Mouse (Mus musculus) granulocyte monocyte progenitor cell, adult 5-6 weeks (primary cell): ENCODE measurements around the gene Cacna1a. TPM values are rescaled to one million over a fixed set of nuclear protein-coding genes. Genes with fewer than 3 reads are reported as not detected.

ENCODE experiments used
- ATAC-seq: replicated peaks from 2 replicates; pipeline ENCODE4 v1.8.0; 2016; ENCODE audit warnings: mild to moderate bottlenecking, moderate TSS enrichment, inconsistent platforms; ENCODE audit not compliant: poor library complexity, severe bottlenecking
- total RNA-seq, 2 experiments: library from RNA; stranded (forward) in 1 of 2; stranded (reverse) in 1 of 2; fragments of 200-712, 200-1000 nt in 1 of 2; fragments of >200 nt in 1 of 2; fragmentation: Nextera tagmentation in 1 of 2; gene quantifications; 2 replicates each; pipeline ENCODE4 v1.2.3; 2014 to 2017

Cacna1a gene
- total RNA-seq (2014; fragmentation: Nextera tagmentation) (1.5 and 6.3 TPM in 2 replicates), total RNA-seq (2017) (0.57 and 7.0 TPM in 2 replicates)

- no peak for ATAC-seq
Measured at GRCm38 (mm10) chr8:84388275-84388674, at the start of gene Cacna1a. Gene Cacna1a (plus strand): TSS chr8:84388440.

DNA sequence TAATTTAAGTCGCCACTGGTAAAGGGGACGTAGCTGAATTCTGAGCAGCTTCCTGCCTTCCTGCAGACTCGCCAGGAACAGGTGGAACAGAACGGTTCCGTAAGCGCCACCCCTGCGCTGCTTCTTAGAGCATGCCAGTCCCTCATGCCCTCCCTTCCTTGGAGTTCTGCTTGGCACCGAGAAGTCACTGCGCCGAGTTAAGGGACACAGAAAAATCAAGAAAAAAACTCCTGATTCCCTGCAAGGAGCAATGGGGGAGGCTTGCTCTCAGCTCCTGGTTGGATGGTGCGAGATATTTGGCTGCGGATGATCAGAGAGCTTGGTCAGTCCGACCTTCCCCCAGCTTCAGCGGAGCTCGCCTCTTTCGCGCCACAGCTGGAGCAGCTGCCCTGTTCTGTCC, 49.7 kb upstream of the Cacna1a start:
- ATAC-seq, result no peak

DNA sequence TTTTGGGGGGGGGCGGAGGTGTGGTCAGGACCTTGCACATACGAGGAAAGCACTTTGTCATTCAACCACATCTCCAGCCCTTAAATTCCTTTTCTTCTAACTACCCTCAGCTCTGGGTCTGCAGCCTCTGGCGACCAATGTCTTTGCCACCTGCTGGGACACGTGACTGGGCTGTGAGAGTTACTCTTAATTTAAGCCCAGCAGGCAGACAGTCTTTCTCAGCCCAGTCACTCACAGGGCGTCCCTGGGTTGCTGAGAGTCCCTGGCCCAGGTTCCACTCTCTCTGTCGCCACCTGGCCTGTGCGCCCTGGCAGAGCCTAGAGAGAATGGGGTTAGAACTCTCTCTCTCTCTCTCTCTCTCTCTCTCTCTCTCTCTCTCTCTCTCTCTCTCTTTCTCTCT, 48.9 kb upstream of the Cacna1a start:
- no peak for ATAC-seq

DNA sequence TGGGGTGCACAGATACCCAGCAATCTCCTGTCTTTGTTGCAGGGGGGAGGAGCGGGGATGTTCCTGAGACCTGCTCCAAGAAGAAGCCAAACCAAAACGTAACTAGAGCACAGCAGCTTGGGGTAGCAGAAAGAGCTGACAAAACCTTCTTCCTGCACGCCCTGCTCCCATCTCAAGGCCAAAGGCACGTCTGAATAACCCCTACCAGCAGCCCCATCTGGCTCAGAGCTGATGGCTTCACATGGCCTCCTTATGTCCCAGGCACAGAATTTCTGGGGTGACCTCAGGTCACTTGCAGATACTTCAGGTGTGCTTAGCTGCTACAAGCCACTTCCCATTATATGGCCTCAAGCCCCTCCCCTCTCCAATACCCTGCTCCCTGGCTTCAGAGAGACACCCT, 48.4 kb upstream of the Cacna1a start:
- no peak for ATAC-seq

DNA sequence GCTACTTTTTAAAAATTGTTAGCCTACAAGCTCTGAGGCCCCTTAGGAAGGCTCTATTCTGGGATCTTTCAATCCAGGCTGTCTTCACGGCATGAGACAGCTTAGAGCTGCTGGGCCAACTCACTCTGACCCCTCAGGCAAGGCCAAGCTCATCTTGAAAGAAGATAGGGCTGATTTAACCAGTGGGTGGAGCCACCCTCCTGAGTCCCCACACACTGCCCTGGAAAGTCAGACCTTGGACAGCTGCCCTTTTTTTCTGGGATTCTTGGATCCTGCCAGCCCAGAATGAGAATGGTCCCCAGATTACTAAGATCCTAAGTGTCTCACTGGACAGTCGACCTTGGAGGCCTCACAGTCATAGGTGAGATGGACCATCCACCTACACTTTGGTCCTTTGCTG, 47.6 kb upstream of the Cacna1a start:
- no peak for ATAC-seq

GRCm38 (mm10) chr8:84345493-84345892, 42.7 kb upstream of the Cacna1a start:
- ATAC-seq, result no peak

GRCm38 (mm10) chr8:84346421-84346820, 41.8 kb upstream of the Cacna1a start:
- no peak for ATAC-seq

DNA sequence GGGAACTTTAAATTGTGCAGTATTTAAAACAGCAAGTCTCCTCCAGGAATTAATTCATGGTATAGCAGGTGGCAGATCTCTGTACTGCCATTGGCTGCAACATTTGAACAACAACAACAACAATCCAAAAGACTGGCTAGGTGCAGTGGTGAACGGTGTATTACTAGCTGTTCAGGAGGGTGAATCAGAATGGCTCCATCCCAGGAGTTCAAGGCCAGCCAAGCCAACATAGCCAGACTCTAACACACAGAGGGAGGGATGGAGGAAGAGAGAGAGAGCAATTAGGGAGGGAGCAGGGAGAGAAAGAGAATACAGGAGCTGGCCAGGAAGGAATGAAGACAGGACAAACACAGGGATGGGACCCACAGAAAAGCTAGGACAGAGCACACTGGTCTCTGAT, 38.7 kb upstream of the Cacna1a start:
- no peak for ATAC-seq

GRCm38 (mm10) chr8:84350960-84351359, 37.3 kb upstream of the Cacna1a start:
- ATAC-seq, result no peak

DNA sequence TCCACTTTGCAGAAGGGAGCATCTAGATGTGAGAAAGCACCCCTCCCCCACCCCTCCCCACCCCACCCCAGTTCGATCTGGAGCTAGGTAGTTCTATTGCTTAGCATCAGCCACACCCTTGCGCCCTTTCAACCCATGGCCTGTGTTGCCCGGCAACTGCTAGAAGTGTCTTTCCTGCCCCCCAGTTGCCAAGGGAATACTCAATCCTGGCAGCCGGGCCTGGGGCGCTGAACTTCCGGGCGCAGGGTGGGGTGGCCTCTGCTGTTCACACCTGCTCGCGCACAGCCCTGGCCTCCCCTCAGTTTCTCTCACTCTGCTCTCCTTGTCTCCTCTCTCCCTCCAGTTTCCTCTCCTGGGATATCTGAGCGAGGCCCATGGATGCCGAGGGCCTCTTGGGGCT, 31.8 kb upstream of the Cacna1a start:
- ATAC-seq, result no peak

GRCm38 (mm10) chr8:84357631-84358371, 30.4 kb upstream of the Cacna1a start:
- ATAC-seq, result peak; percentile 90

- peak; percentile 66 for ATAC-seq
Measured at GRCm38 (mm10) chr8:84363428-84364134, 24.7 kb upstream of the Cacna1a start.

- ATAC-seq, result no peak
Measured at GRCm38 (mm10) chr8:84365197-84365596, 23.0 kb upstream of the Cacna1a start.

DNA sequence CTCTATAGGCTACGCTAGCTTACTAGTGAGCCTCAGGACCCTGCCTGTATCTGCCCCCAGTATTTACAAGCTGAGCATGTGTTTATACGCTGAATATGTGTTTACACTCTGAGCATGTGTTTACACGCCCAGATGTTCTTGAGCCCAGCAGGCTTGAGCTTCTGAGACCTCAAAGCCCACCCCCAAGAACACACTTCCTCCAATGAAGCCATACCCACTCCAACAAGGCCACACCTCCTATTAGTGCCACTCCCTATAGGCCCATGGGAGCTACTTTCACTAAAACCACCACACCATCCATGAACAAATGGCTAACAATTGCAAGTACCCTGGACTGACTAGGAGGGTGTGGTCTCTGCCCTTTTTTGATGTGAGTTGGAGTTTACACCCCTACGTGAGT, 17.3 kb upstream of the Cacna1a start:
- no peak for ATAC-seq

GRCm38 (mm10) chr8:84375038-84375437, 13.2 kb upstream of the Cacna1a start:
- ATAC-seq, result no peak

- ATAC-seq, result no peak
Measured at GRCm38 (mm10) chr8:84375803-84376202, 12.4 kb upstream of the Cacna1a start.

DNA sequence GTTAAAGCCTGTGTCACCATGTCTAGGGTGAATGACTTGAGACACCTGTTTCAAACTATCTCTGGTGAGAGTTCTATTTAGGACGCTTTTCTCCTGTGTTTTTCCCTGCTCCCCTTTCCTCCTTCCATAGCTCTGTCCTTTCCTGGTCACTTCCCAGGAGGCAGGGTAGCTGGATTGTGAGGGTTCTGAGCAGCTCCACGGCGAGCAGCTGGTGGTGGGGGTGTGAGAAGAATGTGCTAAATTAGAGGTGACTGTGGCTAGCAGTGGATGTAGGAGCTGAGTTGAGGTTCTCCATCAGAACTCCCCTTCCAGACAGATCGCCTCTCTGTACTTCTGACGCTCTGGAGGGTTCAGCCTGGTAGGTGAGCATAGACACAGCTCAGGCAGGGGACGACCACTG, 11.7 kb upstream of the Cacna1a start:
- no peak for ATAC-seq

DNA sequence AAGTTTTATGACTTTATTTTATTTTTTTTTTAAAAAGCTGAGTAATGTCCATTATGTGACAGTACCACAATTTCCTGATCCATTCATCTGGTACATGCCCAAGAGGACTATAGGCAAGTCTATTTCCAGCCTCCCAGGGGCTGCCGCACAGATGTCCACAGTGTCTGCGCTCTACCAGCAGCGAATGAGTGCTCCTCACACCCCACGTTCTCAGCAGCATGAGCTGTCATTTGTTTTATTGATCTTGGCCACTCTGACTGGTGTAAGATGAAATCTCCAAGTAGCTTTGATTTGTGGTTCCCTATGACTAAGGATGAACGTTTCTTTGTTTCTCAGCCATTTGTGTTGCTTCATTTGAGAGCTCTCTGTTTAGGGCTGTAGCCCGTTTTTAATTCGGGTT, 6.6 kb upstream of the Cacna1a start:
- no peak for ATAC-seq

- ATAC-seq, result no peak
Measured at GRCm38 (mm10) chr8:84388773-84389172, 533 bp downstream of the Cacna1a start.

DNA sequence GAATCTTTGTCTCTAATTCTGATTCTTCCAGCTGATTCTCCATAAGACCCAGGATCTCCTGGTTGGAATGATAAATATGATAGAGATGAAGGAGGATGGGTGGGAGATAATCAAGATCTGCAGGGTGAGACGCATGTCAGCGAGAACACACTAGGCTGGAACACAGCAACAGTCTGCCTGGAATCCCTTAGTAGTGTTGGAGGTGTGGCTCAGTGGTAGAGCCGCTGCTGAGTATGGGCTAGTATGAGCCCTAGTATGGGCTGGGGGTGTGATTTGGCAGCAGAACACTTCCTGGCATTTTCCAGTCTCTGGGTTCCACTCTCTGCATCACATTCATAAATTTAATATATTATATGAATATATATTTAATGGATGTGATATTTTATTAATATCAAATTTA, 933 bp downstream of the Cacna1a start:
- no peak for ATAC-seq

DNA sequence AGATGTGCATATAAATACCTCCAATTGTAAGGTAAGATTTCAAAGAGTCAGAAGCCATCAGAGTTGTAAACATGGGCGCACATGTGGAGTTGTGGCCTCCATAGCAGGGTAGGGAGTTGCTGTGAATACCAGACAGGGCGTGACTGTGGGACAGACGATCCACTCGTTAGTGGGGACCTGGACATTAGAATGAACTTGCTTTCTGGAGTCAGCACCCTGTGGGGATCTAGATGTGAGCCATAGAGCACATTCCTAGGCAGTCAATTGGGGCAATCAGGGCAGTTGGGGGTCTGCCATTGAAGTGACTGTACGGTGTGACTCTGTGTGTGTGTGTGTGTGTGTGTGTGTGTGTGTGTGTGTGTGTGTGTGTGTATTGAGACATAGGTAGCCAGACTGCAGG, 3.4 kb downstream of the Cacna1a start:
- no peak for ATAC-seq
